Mouse (Mus musculus): Measurements from ENCODE around the gene Bcan.

Gene Bcan

DNA sequence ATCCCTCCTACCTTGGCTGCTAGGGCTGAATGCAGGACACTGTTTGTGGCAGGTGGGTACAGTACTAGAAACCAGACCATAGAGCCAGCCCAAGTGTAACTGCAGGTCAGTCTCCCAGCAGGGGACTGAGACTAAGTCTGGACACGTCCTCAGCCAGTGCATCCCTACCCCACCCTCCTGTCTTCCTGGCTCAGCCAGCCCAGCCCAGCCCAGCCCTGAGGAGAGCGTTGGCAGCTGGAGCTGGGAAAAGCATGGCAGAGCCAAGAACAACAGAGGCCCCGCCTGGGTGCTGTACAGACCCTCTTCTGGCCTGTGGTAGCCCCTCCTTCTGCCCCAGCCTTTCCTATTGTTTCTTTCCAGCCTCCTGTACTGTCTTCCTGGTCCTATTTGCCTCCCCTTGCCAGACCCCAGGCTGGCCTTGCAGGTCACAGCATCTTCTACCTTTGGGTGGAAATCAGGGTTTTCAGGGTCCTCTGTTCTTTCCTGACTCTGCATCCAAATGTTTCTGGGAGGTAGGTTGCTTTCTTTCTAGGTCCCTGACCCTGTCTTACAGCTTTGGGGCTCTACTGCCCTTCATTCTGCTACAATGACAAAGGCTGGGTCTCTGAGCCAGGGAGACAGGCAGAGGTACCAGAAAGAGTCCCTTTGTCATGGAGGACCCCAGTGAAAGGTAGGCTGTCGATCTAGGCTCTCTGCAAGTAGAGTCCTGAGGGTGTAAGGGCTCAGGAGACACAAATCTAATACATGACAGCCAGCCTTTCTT lies 55.0 kb downstream of the Bcan start:
- in situ Hi-C loops (cut with MboI): no loop called here

DNA sequence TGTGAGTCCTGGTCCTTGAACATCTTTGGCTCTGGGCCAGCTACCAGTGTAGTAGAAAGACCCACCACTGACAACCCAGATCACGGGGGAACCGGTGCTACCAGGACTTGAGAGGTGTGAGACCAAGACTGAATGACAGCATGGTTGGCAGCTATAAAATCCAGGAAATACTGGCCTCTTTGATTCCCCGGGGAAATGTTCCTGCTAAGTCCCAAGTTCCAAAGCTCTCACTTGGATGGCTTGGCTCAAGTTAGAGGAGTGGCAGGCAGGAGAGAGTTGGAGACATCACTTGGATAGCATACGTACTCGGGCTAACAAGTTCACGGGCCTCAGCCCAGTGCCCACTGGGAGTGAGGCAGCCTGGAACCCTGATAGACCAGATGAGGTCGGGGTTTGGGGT lies 56.4 kb downstream of the Bcan start:
- in situ Hi-C loops (cut with MboI): no loop called here

GRCm38 (mm10) chr3:87942471-87942870 lies 57.6 kb downstream of the Bcan start:
- in situ Hi-C loops (cut with MboI): no loop called here

DNA sequence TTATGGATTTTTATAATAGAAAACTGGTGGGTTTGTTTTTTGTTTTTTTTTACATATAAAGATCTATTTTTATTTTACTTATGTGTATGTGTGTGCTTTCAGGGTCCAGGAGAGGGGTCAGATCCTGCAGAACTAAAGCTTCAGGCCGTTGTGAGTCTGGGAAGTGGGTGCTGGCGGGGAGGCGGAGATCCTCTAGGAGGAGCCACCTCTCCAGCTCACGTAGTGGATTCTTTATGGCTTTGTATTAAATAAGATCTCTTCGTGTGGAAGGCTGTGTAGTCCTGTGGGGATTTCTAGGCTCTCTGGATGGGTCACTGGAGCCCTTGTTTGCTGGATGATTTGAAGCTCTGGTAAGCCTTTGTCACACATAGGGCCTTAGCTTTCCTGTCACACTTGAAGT lies 59.4 kb downstream of the Bcan start:
- in situ Hi-C loops (cut with MboI): no loop called here

All from mature B cell (primary cell).